Mouse (Mus musculus): ENCODE data around the gene Ppp1r9b.

Gene Ppp1r9b

GRCm38 (mm10) chr11:94978178-94978915 is 12.5 kb upstream of the Ppp1r9b start:
- no peak for DNase-seq (ENCODE audit: low spot score)

- peak; percentile 96 for DNase-seq (ENCODE audit: low spot score)
Measured at GRCm38 (mm10) chr11:94978947-94979346, 11.9 kb upstream of the Ppp1r9b start.

- DNase-seq (ENCODE audit: low spot score), result no peak
Measured at GRCm38 (mm10) chr11:94979462-94980179, 11.2 kb upstream of the Ppp1r9b start.

GRCm38 (mm10) chr11:94985140-94985539 is 5.7 kb upstream of the Ppp1r9b start:
- DNase-seq (ENCODE audit: low spot score), result no peak

- DNase-seq (ENCODE audit: low spot score), result no peak
Measured at GRCm38 (mm10) chr11:94985822-94986221, 5.0 kb upstream of the Ppp1r9b start.

- DNase-seq (ENCODE audit: low spot score), result no peak
Measured at GRCm38 (mm10) chr11:94986435-94986834, 4.4 kb upstream of the Ppp1r9b start.

GRCm38 (mm10) chr11:94987341-94987740 is 3.5 kb upstream of the Ppp1r9b start:
- no peak for DNase-seq (ENCODE audit: low spot score)

- DNase-seq (ENCODE audit: low spot score), result no peak
Measured at GRCm38 (mm10) chr11:94987851-94988250, 3.0 kb upstream of the Ppp1r9b start.

- DNase-seq (ENCODE audit: low spot score), result peak; percentile 50
Measured at GRCm38 (mm10) chr11:94988780-94989561, 1.9 kb upstream of the Ppp1r9b start.

GRCm38 (mm10) chr11:94989562-94990017 is 1.2 kb upstream of the Ppp1r9b start:
- DNase-seq (ENCODE audit: low spot score), result peak; percentile 90

GRCm38 (mm10) chr11:94990102-94990748 is 610 bp upstream of the Ppp1r9b start:
- DNase-seq (ENCODE audit: low spot score), result no peak

GRCm38 (mm10) chr11:94991641-94992479 is 1.0 kb downstream of the Ppp1r9b start:
- DNase-seq (ENCODE audit: low spot score), result peak; percentile 37

- no peak for DNase-seq (ENCODE audit: low spot score)
Measured at GRCm38 (mm10) chr11:94992480-94992753, 1.6 kb downstream of the Ppp1r9b start.

GRCm38 (mm10) chr11:94992754-94993606 is 2.1 kb downstream of the Ppp1r9b start:
- DNase-seq (ENCODE audit: low spot score), result peak; percentile 56

GRCm38 (mm10) chr11:94994208-94994814 is 3.5 kb downstream of the Ppp1r9b start:
- no peak for DNase-seq (ENCODE audit: low spot score)

- DNase-seq (ENCODE audit: low spot score), result no peak
Measured at GRCm38 (mm10) chr11:94994947-94995772, 4.3 kb downstream of the Ppp1r9b start.

GRCm38 (mm10) chr11:94996101-94996500 is 5.3 kb downstream of the Ppp1r9b start:
- no peak for DNase-seq (ENCODE audit: low spot score)

GRCm38 (mm10) chr11:94996984-94997383 is 6.1 kb downstream of the Ppp1r9b start:
- no peak for DNase-seq (ENCODE audit: low spot score)

GRCm38 (mm10) chr11:94997596-94997995 is 6.8 kb downstream of the Ppp1r9b start:
- DNase-seq (ENCODE audit: low spot score), result no peak
